In genomic region chr17:85679651-85680050, GRCm38 (mm10) we compare ENCODE assay signal across 10 mouse cellular contexts. TPM values are rescaled to one million over a fixed set of nuclear protein-coding genes. Genes with fewer than 3 reads are reported as not detected.
DNase-seq lines count a peak whose midpoint lies in the region; ATAC-seq lines count a peak whose summit lies in the region.
"Had no signal": no experiment of that assay in that cellular context is flagged by ENCODE, and none has a peak within 500 bp of the region (broad histone marks: within the 10 kb centered on the region; RNA-seq: fewer than 3 reads in every experiment).

No protein-coding gene starts in this region.

- no peak for DNase-seq in lung, adult 18-20 months
- DNase-seq in forebrain, embryonic 11.5 days (ENCODE audit: low spot score), result peak; percentile 83
- DNase-seq in kidney, postnatal 14 days, result peak; percentile 24
- DNase-seq in layer of hippocampus, postnatal 14 days (ENCODE audit: low spot score in 2 of 2), result no peak
- DNase-seq in right cerebral cortex, adult 2 months (ENCODE audit: low spot score in 2 of 2), result no peak

- peaks cover 10% of the 10 kb centered on the region for H3K4me1 ChIP-seq in lung, embryonic 15.5 days
- H3K4me1 ChIP-seq in forebrain, embryonic 11.5 days (replicated peaks; ENCODE audit: control insufficient read depth, insufficient read depth, low read length), result peaks cover 4% of the 10 kb centered on the region; the same call in 1 of the 2 replicates
- H3K4me1 ChIP-seq in neural tube, embryonic 15.5 days, result peaks cover 8% of the 10 kb centered on the region

- peak overlapping the region; percentile 46 for H3K4me2 ChIP-seq in lung, embryonic 15.5 days
- peak overlapping the region; percentile 16; the same call in 1 of the 2 replicates for H3K4me2 ChIP-seq in forebrain, embryonic 11.5 days (ENCODE audit: low read depth, low read length, severe bottlenecking)
- peak overlapping the region; percentile 28; the same call in 1 of the 2 replicates for H3K4me2 ChIP-seq in neural tube, embryonic 15.5 days

- WGBS in lung, embryonic 15.5 days, result 2% methylated on average over 15 of the region's 15 CpGs
- WGBS in forebrain, embryonic 11.5 days, result under 1% methylated on average over 15 of the region's 15 CpGs
- under 1% methylated on average over 15 of the region's 15 CpGs for WGBS in neural tube, embryonic 15.5 days

- H3K9ac ChIP-seq in lung, embryonic 15.5 days, result no peak overlapping the region
- H3K9ac ChIP-seq in forebrain, embryonic 11.5 days (ENCODE audit: low read length), result 0 out of 2 replicates have a peak overlapping the region, but pooled peaks have one; percentile 7
- no peak overlapping the region for H3K9ac ChIP-seq in neural tube, embryonic 15.5 days (replicated peaks)

- peak; percentile 39; the same call in 1 of the 2 replicates for ATAC-seq in lung, embryonic 15.5 days (ENCODE audit: borderline replicate concordance, extremely low read depth, low FRiP score, low TSS enrichment)
- 0 out of 2 replicates have a peak, but pooled peaks have one; percentile 28 for ATAC-seq in forebrain, embryonic 11.5 days (replicated peaks; ENCODE audit: low FRiP score)
- no peak for ATAC-seq in neural tube, embryonic 15.5 days (ENCODE audit: low FRiP score)
- no peak for ATAC-seq in erythroblast, adult 5-6 weeks (replicated peaks; ENCODE audit: low FRiP score, poor library complexity, severe bottlenecking)

- H3K4me3 ChIP-seq in lung, embryonic 15.5 days, result peak overlapping the region; percentile 24; the same call in 1 of the 2 replicates
- H3K4me3 ChIP-seq in forebrain, embryonic 11.5 days (ENCODE audit: low read depth, low read length), result peak overlapping the region; percentile 13; the same call in 1 of the 2 replicates
- 0 out of 2 replicates have a peak overlapping the region, but pooled peaks have one; percentile 5 for H3K4me3 ChIP-seq in neural tube, embryonic 15.5 days (replicated peaks)

- H3K27me3 ChIP-seq in lung, embryonic 15.5 days, result peaks cover 78% of the 10 kb centered on the region
- peaks cover 60% of the 10 kb centered on the region for H3K27me3 ChIP-seq in forebrain, embryonic 11.5 days (ENCODE audit: control insufficient read depth, insufficient read depth, low read length)
- H3K27me3 ChIP-seq in neural tube, embryonic 15.5 days (replicated peaks), result peaks cover 89% of the 10 kb centered on the region

- H3K27ac ChIP-seq in lung, embryonic 15.5 days, result no peak overlapping the region
- H3K27ac ChIP-seq in forebrain, embryonic 11.5 days (ENCODE audit: low read depth, low read length), result no peak overlapping the region
- no peak overlapping the region for H3K27ac ChIP-seq in neural tube, embryonic 15.5 days (replicated peaks)

- no peaks in the 10 kb centered on the region for H3K9me3 ChIP-seq in lung, embryonic 15.5 days
- no peaks in the 10 kb centered on the region for H3K9me3 ChIP-seq in forebrain, embryonic 11.5 days (ENCODE audit: control insufficient read depth, low read length)
- H3K9me3 ChIP-seq in neural tube, embryonic 15.5 days (replicated peaks), result no peaks in the 10 kb centered on the region

- no peaks in the 10 kb centered on the region for H3K36me3 ChIP-seq in lung, embryonic 15.5 days
- H3K36me3 ChIP-seq in forebrain, embryonic 11.5 days (ENCODE audit: control insufficient read depth, insufficient read depth, low read length), result no peaks in the 10 kb centered on the region
- no peaks in the 10 kb centered on the region for H3K36me3 ChIP-seq in neural tube, embryonic 15.5 days

RNA-seq across cellular contexts. Expression of gene Six2, which starts 8.4 kb away (rescaled TPM):
- 0.21 and 0.55 TPM in 2 replicates for polyA plus RNA-seq in lung, embryonic 15.5 days (2015; fragmentation: Nextera tagmentation; extraction: Ambion mirVana)
- polyA plus RNA-seq in forebrain, embryonic 11.5 days (2014; fragmentation: Nextera tagmentation; extraction: Ambion mirVana), result 12.5 and 12.6 TPM in 2 replicates
- polyA plus RNA-seq in neural tube, embryonic 15.5 days (2015; fragmentation: Nextera tagmentation; extraction: Ambion mirVana), result 1.3 TPM in 1 of 2 replicates, not detected in the other
- under 1 TPM; 0.23 to 0.29 TPM for total RNA-seq in layer of hippocampus, postnatal 14 days (2021)
- total RNA-seq in erythroblast, adult 5-6 weeks (2015; ENCODE audit: low replicate concordance), result not detected in 2 replicates
- total RNA-seq in erythroblast, adult 5-6 weeks (2017; ENCODE audit: low replicate concordance), result not detected in 2 replicates
- total RNA-seq: adrenal gland, postnatal 36 days; liver, adult 2 months had no signal
- polyA plus RNA-seq: liver, adult 2 months had no signal

Comparison
In these comparisons a context has a peak if more than half of its experiments do, and no peak if none do; other contexts are left out.
1. ATAC-seq: peak in lung, embryonic 15.5 days (single experiment) and forebrain, embryonic 11.5 days (single experiment); none in neural tube, embryonic 15.5 days (single experiment) and erythroblast, adult 5-6 weeks (single experiment).
2. DNase-seq: peak in forebrain, embryonic 11.5 days (single experiment) and kidney, postnatal 14 days (single experiment); none in lung, adult 18-20 months (0 of 2), layer of hippocampus, postnatal 14 days (0 of 2) and right cerebral cortex, adult 2 months (0 of 2).
3. Peak in every context shown above with its lines, with median percentiles within 50 percentile points of each other: H3K4me2 ChIP-seq and H3K4me3 ChIP-seq.